Comparison of ENCODE assay signal across 8 mouse cellular contexts in the genomic region with DNA sequence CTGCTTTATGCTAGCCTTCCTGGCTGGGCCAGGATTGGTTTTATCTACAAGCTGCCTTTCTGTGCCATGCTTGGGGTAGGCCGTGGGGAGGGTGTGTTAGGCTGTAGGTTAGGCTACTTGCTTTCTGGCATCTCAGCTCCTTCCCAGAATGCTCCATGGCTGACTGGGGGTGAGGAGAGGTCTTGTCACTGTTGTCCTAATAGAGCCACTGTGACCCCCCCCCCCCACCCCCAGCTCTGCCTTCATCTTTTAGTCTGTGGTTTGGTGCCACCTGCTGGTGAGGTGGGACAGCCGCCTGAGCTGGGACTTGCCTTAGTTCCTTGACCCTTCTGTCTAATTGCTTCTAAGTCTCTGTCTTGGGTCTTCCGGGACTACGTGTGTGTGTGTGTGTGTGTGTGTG. TPM values are rescaled to one million over a fixed set of nuclear protein-coding genes. Genes with fewer than 3 reads are reported as not detected.
DNase-seq lines count a peak whose midpoint lies in the region; ATAC-seq lines count a peak whose summit lies in the region.

No protein-coding gene starts in this region.

- 22% methylated on average over 4 of the region's 4 CpGs for WGBS in forebrain, embryonic 10.5 days
- WGBS in hindbrain, embryonic 13.5 days: 6% methylated on average over 3 of the region's 4 CpGs
- WGBS in midbrain, embryonic 10.5 days: 14% methylated on average over 4 of the region's 4 CpGs

- H3K36me3 ChIP-seq in forebrain, embryonic 10.5 days (replicated peaks): no peaks in the 10 kb centered on the region
- no peaks in the 10 kb centered on the region for H3K36me3 ChIP-seq in hindbrain, embryonic 13.5 days
- no peaks in the 10 kb centered on the region for H3K36me3 ChIP-seq in midbrain, embryonic 10.5 days

- peak overlapping the region; percentile 28 for H3K4me3 ChIP-seq in forebrain, embryonic 10.5 days
- no peak overlapping the region for H3K4me3 ChIP-seq in hindbrain, embryonic 13.5 days
- peak overlapping the region; percentile 32 for H3K4me3 ChIP-seq in midbrain, embryonic 10.5 days

- H3K27ac ChIP-seq in forebrain, embryonic 10.5 days: no peak overlapping the region
- peak overlapping the region; percentile 70 for H3K27ac ChIP-seq in hindbrain, embryonic 13.5 days
- H3K27ac ChIP-seq in midbrain, embryonic 10.5 days (replicated peaks): no peak overlapping the region; the same call in 1 of the 2 replicates

- H3K27me3 ChIP-seq in forebrain, embryonic 10.5 days (ENCODE audit: poor library complexity, severe bottlenecking): peaks cover 98% of the 10 kb centered on the region
- peaks cover 70% of the 10 kb centered on the region for H3K27me3 ChIP-seq in hindbrain, embryonic 13.5 days
- peaks cover 95% of the 10 kb centered on the region for H3K27me3 ChIP-seq in midbrain, embryonic 10.5 days (ENCODE audit: low read depth, poor library complexity, severe bottlenecking)

- peak; percentile 22 for ATAC-seq in hindbrain, embryonic 13.5 days (ENCODE audit: low FRiP score)

- peaks cover 55% of the 10 kb centered on the region for H3K4me1 ChIP-seq in forebrain, embryonic 10.5 days
- H3K4me1 ChIP-seq in hindbrain, embryonic 13.5 days (replicated peaks): peaks cover 30% of the 10 kb centered on the region
- peaks cover 56% of the 10 kb centered on the region for H3K4me1 ChIP-seq in midbrain, embryonic 10.5 days

- no peak overlapping the region for H3K9ac ChIP-seq in hindbrain, embryonic 13.5 days

- H3K4me2 ChIP-seq in hindbrain, embryonic 13.5 days: peak overlapping the region; percentile 32

- intact Hi-C loops in left cerebral cortex, postnatal 36 days (cut with DNase I): no loop called here

- H3K9me3 ChIP-seq in forebrain, embryonic 10.5 days: no peaks in the 10 kb centered on the region
- no peaks in the 10 kb centered on the region for H3K9me3 ChIP-seq in hindbrain, embryonic 13.5 days
- no peaks in the 10 kb centered on the region for H3K9me3 ChIP-seq in midbrain, embryonic 10.5 days (replicated peaks)

- peak; percentile 70 for DNase-seq in gastrocnemius, adult 18-20 months (ENCODE audit: low spot score)
- DNase-seq in gastrocnemius, postnatal 25 days: no peak
- DNase-seq in brain, adult 2 months (ENCODE audit: low read depth, low spot score): peak; percentile 86
- DNase-seq in forebrain, embryonic 10.5 days (ENCODE audit: extremely low spot score, low spot score): peak; percentile 69
- peak; percentile 45 to 64 for DNase-seq in left cerebral cortex, postnatal 36 days (ENCODE audit: low spot score in 2 of 2)
- DNase-seq in midbrain, embryonic 10.5 days (ENCODE audit: low spot score): peak; percentile 73
- peak; percentile 37 to 61 for DNase-seq in spleen, postnatal 14 days (ENCODE audit: low spot score in 2 of 2)

RNA-seq across cellular contexts. Expression of a gene that starts 6.6 kb away (rescaled TPM):
- total RNA-seq in gastrocnemius, adult 18-20 months (2021): under 1 TPM; 0.18 to 0.28 TPM
- total RNA-seq in gastrocnemius, postnatal 25 days (2021): under 1 TPM in 1 of 2 experiments, not detected in 1; 0.28 TPM
- polyA plus RNA-seq in forebrain, embryonic 10.5 days (2016; fragmentation: Nextera tagmentation; extraction: Ambion mirVana): 0.97 and 1.4 TPM in 2 replicates
- polyA plus RNA-seq in hindbrain, embryonic 13.5 days (2015; fragmentation: Nextera tagmentation; extraction: Ambion mirVana): 5.3 and 7.1 TPM in 2 replicates
- 100 to 1,000 TPM in 1 of 2 experiments, 10 to 100 TPM in 1; 96.6 to 113 TPM for total RNA-seq in left cerebral cortex, postnatal 36 days (2021)
- 1.1 and 1.3 TPM in 2 replicates for polyA plus RNA-seq in midbrain, embryonic 10.5 days (2016; fragmentation: Nextera tagmentation; extraction: Ambion mirVana)

RNA-seq across cellular contexts. Expression of a gene that starts 6.7 kb away (rescaled TPM):
- 1 to 10 TPM; 7.0 to 7.8 TPM for total RNA-seq in gastrocnemius, adult 18-20 months (2021)
- total RNA-seq in gastrocnemius, postnatal 25 days (2021): 1 to 10 TPM; 6.4 to 7.1 TPM
- polyA plus RNA-seq in forebrain, embryonic 10.5 days (2016; fragmentation: Nextera tagmentation; extraction: Ambion mirVana): 33.4 and 34.4 TPM in 2 replicates
- 91.2 and 98.2 TPM in 2 replicates for polyA plus RNA-seq in hindbrain, embryonic 13.5 days (2015; fragmentation: Nextera tagmentation; extraction: Ambion mirVana)
- 100 to 1,000 TPM; 143 to 156 TPM for total RNA-seq in left cerebral cortex, postnatal 36 days (2021)
- 39.6 and 58.5 TPM in 2 replicates for polyA plus RNA-seq in midbrain, embryonic 10.5 days (2016; fragmentation: Nextera tagmentation; extraction: Ambion mirVana)

RNA-seq across cellular contexts. Expression of a gene that starts 15.0 kb away (rescaled TPM):
- total RNA-seq in gastrocnemius, adult 18-20 months (2021): 10 to 100 TPM; 41.9 to 45.7 TPM
- total RNA-seq in gastrocnemius, postnatal 25 days (2021): 10 to 100 TPM; 28.8 to 29.8 TPM
- 8.4 and 10.4 TPM in 2 replicates for polyA plus RNA-seq in forebrain, embryonic 10.5 days (2016; fragmentation: Nextera tagmentation; extraction: Ambion mirVana)
- polyA plus RNA-seq in hindbrain, embryonic 13.5 days (2015; fragmentation: Nextera tagmentation; extraction: Ambion mirVana): 15.7 and 16.0 TPM in 2 replicates
- 10 to 100 TPM; 26.8 to 33.5 TPM for total RNA-seq in left cerebral cortex, postnatal 36 days (2021)
- polyA plus RNA-seq in midbrain, embryonic 10.5 days (2016; fragmentation: Nextera tagmentation; extraction: Ambion mirVana): 11.4 and 13.0 TPM in 2 replicates

RNA-seq across cellular contexts. Expression of a gene that starts 36.5 kb away (rescaled TPM):
- total RNA-seq in gastrocnemius, adult 18-20 months (2021): under 1 TPM in 1 of 2 experiments, not detected in 1; 0.09 TPM
- total RNA-seq in gastrocnemius, postnatal 25 days (2021): not detected
- polyA plus RNA-seq in forebrain, embryonic 10.5 days (2016; fragmentation: Nextera tagmentation; extraction: Ambion mirVana): 1.6 and 2.2 TPM in 2 replicates
- 17.2 and 20.9 TPM in 2 replicates for polyA plus RNA-seq in hindbrain, embryonic 13.5 days (2015; fragmentation: Nextera tagmentation; extraction: Ambion mirVana)
- total RNA-seq in left cerebral cortex, postnatal 36 days (2021): under 1 TPM; 0.43 to 0.47 TPM
- 5.3 and 7.5 TPM in 2 replicates for polyA plus RNA-seq in midbrain, embryonic 10.5 days (2016; fragmentation: Nextera tagmentation; extraction: Ambion mirVana)

RNA-seq across cellular contexts. Expression of a gene that starts 36.8 kb away (rescaled TPM):
- total RNA-seq in gastrocnemius, adult 18-20 months (2021): 10 to 100 TPM; 13.5 to 15.7 TPM
- total RNA-seq in gastrocnemius, postnatal 25 days (2021): 10 to 100 TPM; 10.2 to 11.0 TPM
- 61.8 and 64.5 TPM in 2 replicates for polyA plus RNA-seq in forebrain, embryonic 10.5 days (2016; fragmentation: Nextera tagmentation; extraction: Ambion mirVana)
- polyA plus RNA-seq in hindbrain, embryonic 13.5 days (2015; fragmentation: Nextera tagmentation; extraction: Ambion mirVana): 118 and 127 TPM in 2 replicates
- 10 to 100 TPM; 14.7 to 15.2 TPM for total RNA-seq in left cerebral cortex, postnatal 36 days (2021)
- polyA plus RNA-seq in midbrain, embryonic 10.5 days (2016; fragmentation: Nextera tagmentation; extraction: Ambion mirVana): 72.6 and 85.2 TPM in 2 replicates

Comparison
In these comparisons a context has a peak if more than half of its experiments do, and no peak if none do; other contexts are left out.
1. RNA of a gene that starts 6.6 kb away (total RNA-seq): 96.6 to 113 TPM in left cerebral cortex, postnatal 36 days; 0.18 to 0.28 TPM in gastrocnemius, adult 18-20 months and 0.28 TPM in gastrocnemius, postnatal 25 days; every median in the first group is over 10 times any median in the second.
2. RNA of a gene that starts 6.7 kb away (total RNA-seq): 143 to 156 TPM in left cerebral cortex, postnatal 36 days; 7.0 to 7.8 TPM in gastrocnemius, adult 18-20 months and 6.4 to 7.1 TPM in gastrocnemius, postnatal 25 days; every median in the first group is over 10 times any median in the second.